Mouse (Mus musculus) duodenum, adult 2 months (tissue): Measurements from ENCODE around the gene Olfr17. TPM values are rescaled to one million over a fixed set of nuclear protein-coding genes. Genes with fewer than 3 reads are reported as not detected.

ENCODE experiments used
- polyA plus RNA-seq: library from polyadenylated mRNA; depleted of rRNA; stranded (reverse); fragments of >200 nt; gene quantifications from 2 replicates; pipeline ENCODE4 v1.2.3, GENCODE M21; 2012; ENCODE audit warnings: low replicate concordance; rRNA removed

Olfr17 gene
- not detected in 2 replicates for polyA plus RNA-seq

GRCm38 (mm10) chr7:107092920-107093319 is at the start of gene Olfr17:
Olfr17 (plus strand) TSS chr7:107093220.

GRCm38 (mm10) chr7:107070681-107071080 is 22.3 kb upstream of the Olfr17 start, which contains the start of gene Olfr714:
Olfr714 (plus strand) TSS chr7:107070981.

DNA sequence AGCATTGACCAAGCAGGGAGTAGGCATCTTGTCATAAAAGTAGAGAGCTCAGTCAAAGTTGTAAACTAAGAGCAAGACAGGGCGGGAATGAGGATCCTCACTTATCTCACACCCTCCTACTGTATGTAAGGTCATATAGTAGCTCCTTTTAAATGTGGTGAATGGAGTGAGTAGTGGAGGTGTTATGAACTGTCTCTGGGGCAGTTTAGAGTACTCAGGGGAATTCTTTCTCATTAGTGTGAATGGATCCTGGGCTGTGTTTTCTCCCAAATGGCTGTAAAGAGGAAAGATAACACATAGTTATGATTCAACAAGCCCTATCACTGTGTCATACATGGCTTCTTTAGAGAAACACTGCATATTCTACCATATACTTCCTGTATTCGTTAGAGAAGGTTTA is 17.2 kb downstream of the Olfr17 start, which contains the start of gene Olfr715b:
Gene Olfr715b (minus strand): TSS at position 101 of the 400 bp plus-strand sequence.

DNA sequence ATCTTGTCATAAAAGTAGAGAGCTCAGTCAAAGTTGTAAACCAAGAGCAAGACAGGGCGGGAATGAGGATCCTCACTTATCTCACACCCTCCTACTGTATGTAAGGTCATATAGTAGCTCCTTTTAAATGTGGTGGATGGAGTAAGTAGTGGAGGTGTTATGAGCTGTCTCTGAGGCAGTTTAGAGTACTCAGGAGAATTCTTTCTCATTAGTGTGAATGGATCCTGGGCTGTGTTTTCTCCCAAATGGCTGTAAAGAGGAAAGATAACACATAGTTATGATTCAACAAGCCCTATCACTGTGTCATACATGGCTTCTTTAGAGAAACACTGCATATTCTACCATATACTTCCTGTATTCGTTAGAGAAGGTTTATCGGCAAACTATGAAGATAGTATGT is 38.0 kb downstream of the Olfr17 start, which contains the start of gene Olfr715:
Gene Olfr715 (minus strand): TSS at position 101 of the 400 bp plus-strand sequence.

GRCm38 (mm10) chr7:107138027-107138426 is 45.0 kb downstream of the Olfr17 start, which contains the start of gene Olfr716:
Olfr716 (plus strand) TSS chr7:107138327.

Other genes starting within 250 kb of the Olfr17 start
- gene Olfr703, start 249.9 kb upstream of the Olfr17 start, polyA plus RNA-seq: not detected in 2 replicates
- not detected in 2 replicates for gene Olfr704, start 230.0 kb upstream of the Olfr17 start, polyA plus RNA-seq
- gene Olfr705, start 216.3 kb upstream of the Olfr17 start, polyA plus RNA-seq: not detected in 2 replicates
- gene Olfr706, start 205.1 kb upstream of the Olfr17 start, polyA plus RNA-seq: not detected in 2 replicates
- gene Olfr707, start 192.0 kb upstream of the Olfr17 start, polyA plus RNA-seq: not detected in 2 replicates
- not detected in 2 replicates for gene Olfr1532-ps1, start 185.2 kb upstream of the Olfr17 start, polyA plus RNA-seq
- gene Olfr709-ps1, start 161.0 kb upstream of the Olfr17 start, polyA plus RNA-seq: not detected in 2 replicates
- gene Olfr710, start 144.9 kb upstream of the Olfr17 start, polyA plus RNA-seq: not detected in 2 replicates
- gene Olfr6, start 129.3 kb upstream of the Olfr17 start, polyA plus RNA-seq: not detected in 2 replicates
- gene Olfr711, start 117.8 kb upstream of the Olfr17 start, polyA plus RNA-seq: not detected in 2 replicates
- not detected in 2 replicates for gene Olfr2, start 87.1 kb upstream of the Olfr17 start, polyA plus RNA-seq
- gene Olfr713, start 62.0 kb upstream of the Olfr17 start, polyA plus RNA-seq: not detected in 2 replicates
- gene Olfr714, start 22.2 kb upstream of the Olfr17 start, polyA plus RNA-seq: not detected in 2 replicates
- not detected in 2 replicates for gene Olfr715b, start 17.1 kb downstream of the Olfr17 start, polyA plus RNA-seq
- gene Olfr715, start 37.9 kb downstream of the Olfr17 start, polyA plus RNA-seq: not detected in 2 replicates
- gene Olfr716, start 45.1 kb downstream of the Olfr17 start, polyA plus RNA-seq: not detected in 2 replicates
- not detected in 2 replicates for gene Nlrp14, start 73.8 kb downstream of the Olfr17 start, polyA plus RNA-seq
- gene Rbmxl2, start 116.2 kb downstream of the Olfr17 start, polyA plus RNA-seq: not detected in 2 replicates